Mouse (Mus musculus): ENCODE data around the gene Gstm5. TPM values are rescaled to one million over a fixed set of nuclear protein-coding genes. Genes with fewer than 3 reads are reported as not detected.

Gene Gstm5
- total RNA-seq, 2 experiments from 2014 or later: 50.1 to 51.4 TPM

- intact Hi-C loops (cut with DNase I): no loop called here
- no peak for DNase-seq (ENCODE audit: low spot score)
Observed at GRCm38 (mm10) chr3:107928691-107929090, 33.1 kb downstream of the Gstm5 start.

- intact Hi-C loops (cut with DNase I): no loop called here
- DNase-seq (ENCODE audit: low spot score): no peak
Observed at GRCm38 (mm10) chr3:107929243-107929642, 33.6 kb downstream of the Gstm5 start.

DNA sequence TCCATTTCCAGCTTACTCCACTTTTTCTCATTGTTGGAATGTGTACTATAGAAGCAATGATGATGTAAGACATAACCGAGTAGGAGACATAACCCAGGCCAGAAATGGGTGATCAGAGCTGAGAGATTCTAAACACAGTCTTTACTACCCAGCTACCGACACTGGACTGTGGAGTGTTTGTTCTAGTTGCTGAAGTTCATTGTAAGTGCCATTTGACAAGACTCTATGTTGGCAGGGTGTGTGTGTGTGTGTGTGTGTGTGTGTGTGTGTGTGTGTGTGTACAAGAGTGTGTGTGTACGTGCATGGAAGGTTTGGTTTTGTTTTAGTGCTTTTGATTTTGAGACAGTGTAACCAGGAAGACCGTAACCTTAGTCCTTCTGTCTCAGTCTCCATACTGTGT is 34.1 kb downstream of the Gstm5 start:
- intact Hi-C loops (cut with DNase I): no loop called here
- DNase-seq (ENCODE audit: low spot score): no peak

DNA sequence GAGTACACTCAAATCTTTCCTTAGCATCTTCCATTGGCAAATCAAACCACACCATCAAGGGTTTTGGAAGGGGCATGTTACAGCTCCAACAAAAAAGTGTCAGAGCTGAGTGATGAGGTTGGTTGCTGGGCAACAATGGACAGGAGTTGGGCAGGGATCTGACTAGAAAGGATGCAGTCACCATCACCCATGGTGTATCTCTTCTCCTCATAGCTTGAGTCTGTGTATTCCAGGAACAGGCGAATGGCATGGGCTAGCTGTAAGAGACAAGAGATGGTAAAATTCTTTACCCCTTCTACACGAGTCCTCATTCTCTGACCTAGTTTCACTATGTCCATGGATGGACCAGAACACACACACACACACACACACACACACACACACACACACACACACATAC is 35.5 kb downstream of the Gstm5 start:
- no peak for DNase-seq (ENCODE audit: low spot score)
- intact Hi-C loops (cut with DNase I): no loop called here

- DNase-seq (ENCODE audit: low spot score): peak; percentile 96
- intact Hi-C loops (cut with DNase I): no loop called here
Observed at GRCm38 (mm10) chr3:107931670-107932069, 36.0 kb downstream of the Gstm5 start, which contains the start of gene Gstm7. Gene Gstm7 (minus strand): TSS chr3:107931817.

DNA sequence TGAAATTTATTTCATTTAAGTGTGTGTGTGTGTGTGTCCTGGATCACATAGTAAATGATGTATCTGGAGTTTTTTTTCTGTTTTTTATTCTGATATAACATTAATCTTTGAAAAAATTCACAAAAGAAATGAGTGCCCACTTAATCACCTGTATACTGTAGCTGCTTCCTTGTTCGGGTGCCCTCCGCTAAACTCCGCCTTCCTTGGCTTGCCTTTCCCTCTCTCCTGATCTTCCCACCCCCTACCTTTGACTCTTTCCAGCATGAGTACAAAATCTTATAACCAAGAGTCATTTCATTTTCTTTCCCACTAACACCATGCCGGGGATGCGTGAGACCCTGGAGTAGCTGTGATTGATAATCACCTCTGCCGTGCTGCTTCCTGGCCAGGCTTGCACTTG is 36.5 kb downstream of the Gstm5 start:
- intact Hi-C loops (cut with DNase I): no loop called here
- DNase-seq (ENCODE audit: low spot score): no peak

DNA sequence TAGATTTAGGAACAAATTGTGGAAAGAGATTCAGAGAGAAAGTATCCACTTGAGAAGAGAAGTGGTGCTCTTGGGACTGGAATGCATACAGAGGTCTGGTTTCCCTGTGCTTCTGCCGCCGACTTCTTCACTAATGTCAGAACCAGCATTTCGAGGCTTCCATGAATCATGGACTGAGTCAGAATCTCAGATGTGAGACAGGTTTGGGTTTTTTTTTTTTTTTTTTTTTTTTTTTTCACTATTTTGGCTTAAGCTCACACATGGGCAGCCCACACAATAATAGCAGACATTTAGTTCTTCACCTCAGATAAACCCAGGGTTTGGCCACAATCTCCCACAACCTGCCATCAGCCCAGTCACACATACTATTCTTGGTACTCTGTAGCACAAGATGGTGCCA is 39.6 kb downstream of the Gstm5 start:
- no peak for DNase-seq (ENCODE audit: low spot score)
- intact Hi-C loops (cut with DNase I): loop anchor here (5.0 kb wide), 2 partner anchors 82 to 212 kb away; partner anchors contain the start of genes Gnai3 and Gstm1

- intact Hi-C loops (cut with DNase I): loop anchor here (5.0 kb wide), 2 partner anchors 81 to 211 kb away; partner anchors contain the start of genes Gnai3 and Gstm1
- DNase-seq (ENCODE audit: low spot score): no peak
Observed at GRCm38 (mm10) chr3:107935888-107936287, 40.3 kb downstream of the Gstm5 start.

- DNase-seq (ENCODE audit: low spot score): peak; percentile 71
- intact Hi-C loops (cut with DNase I): loop anchor here (2.0 to 5.0 kb wide), 3 partner anchors 78 to 208 kb away; partner anchors contain the start of genes Gnai3 and Gstm1
Observed at GRCm38 (mm10) chr3:107939403-107939802, 43.8 kb downstream of the Gstm5 start.

- intact Hi-C loops (cut with DNase I): loop anchor here (2.0 to 5.0 kb wide), 3 partner anchors 77 to 207 kb away; partner anchors contain the start of genes Gnai3 and Gstm1
- DNase-seq (ENCODE audit: low spot score): no peak
Observed at GRCm38 (mm10) chr3:107939830-107940229, 44.2 kb downstream of the Gstm5 start.

GRCm38 (mm10) chr3:107940524-107940923 is 44.9 kb downstream of the Gstm5 start:
- intact Hi-C loops (cut with DNase I): no loop called here

DNA sequence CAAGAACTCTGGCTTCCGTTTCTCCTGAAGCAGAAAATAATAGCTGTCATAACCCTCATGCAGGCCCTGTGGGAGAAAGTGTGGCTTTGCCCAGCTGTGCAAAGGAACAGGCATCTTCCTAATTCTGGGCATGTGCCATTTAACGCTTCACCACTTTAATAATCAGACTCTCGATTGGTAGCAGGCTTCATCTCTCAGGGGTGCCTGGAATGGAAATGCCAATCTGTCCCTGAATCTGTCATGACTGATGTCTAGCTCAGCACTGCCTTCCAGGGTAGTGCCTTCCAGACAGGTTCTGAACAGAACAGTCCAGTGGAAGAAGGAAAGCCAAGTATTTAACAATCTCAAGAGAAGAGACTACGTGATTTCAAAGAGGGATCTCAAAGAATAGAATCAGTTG is 45.6 kb downstream of the Gstm5 start:
- DNase-seq (ENCODE audit: low spot score): no peak
- intact Hi-C loops (cut with DNase I): no loop called here

More at GRCm38 (mm10) chr3:107940524-107940923, 44.9 kb downstream of the Gstm5 start:
- DNase-seq (ENCODE audit: low spot score): no peak

DNA sequence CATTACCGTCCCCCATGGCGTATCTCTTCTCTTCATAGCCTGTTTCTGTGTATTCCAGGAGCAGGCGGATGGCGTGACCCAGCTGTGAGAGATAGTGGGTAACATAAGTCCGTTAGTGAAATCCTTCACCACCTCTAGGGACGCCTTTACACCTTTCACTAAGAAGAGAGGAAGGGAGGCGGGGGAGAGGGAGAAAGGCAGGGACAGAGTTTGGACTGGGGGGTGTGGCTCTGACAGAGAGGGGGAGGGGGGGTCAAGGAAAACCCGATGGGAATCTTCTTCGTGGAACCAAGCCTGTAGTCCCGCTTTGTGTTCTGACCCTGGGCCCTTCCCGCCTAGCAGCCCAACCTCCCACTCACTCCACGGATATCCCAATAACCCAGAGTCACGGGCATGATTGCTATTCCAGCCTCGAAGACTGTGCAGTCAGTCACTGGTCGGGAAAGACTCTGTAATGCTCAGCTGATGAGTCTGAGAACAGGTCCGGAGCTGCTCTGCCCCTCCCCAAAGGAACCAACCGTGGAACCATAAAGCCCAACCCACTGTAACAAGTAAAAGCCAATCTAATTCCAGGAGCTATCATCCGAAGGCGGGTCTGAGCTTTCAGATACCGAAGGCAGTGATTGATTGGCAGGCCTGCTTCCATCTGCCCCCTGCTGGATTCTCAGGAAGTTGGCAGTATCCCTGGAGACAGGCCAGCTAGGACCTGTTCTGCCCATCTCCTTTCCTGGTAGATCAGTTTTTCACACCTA is 47.8 kb downstream of the Gstm5 start, which contains the start of gene Gstm6:
Gstm6 (minus strand) TSS at position 511 of the 752 bp plus-strand sequence.
- intact Hi-C loops (cut with DNase I): no loop called here
- no peak for DNase-seq (ENCODE audit: low spot score)

- intact Hi-C loops (cut with DNase I): no loop called here
- DNase-seq (ENCODE audit: low spot score): no peak
Observed at GRCm38 (mm10) chr3:107945729-107946128, 50.1 kb downstream of the Gstm5 start.

Other genes with a start within 250 kb of the Gstm5 start
- gene Ahcyl1, start 199.3 kb upstream of the Gstm5 start, total RNA-seq (2021): 10 to 100 TPM; 80.0 to 81.1 TPM
- 10 to 100 TPM; 46.8 to 48.6 TPM for gene Csf1, start 135.4 kb upstream of the Gstm5 start, total RNA-seq (2021)
- gene Eps8l3, start 18.6 kb upstream of the Gstm5 start, total RNA-seq (2021): not detected
- gene Gstm7, start 36.0 kb downstream of the Gstm5 start, total RNA-seq (2021): 10 to 100 TPM; 77.7 to 79.7 TPM
- 1 to 10 TPM; 1.6 to 3.2 TPM for gene Gstm6, start 47.9 kb downstream of the Gstm5 start, total RNA-seq (2021)
- not detected for gene Gstm3, start 73.5 kb downstream of the Gstm5 start, total RNA-seq (2021)
- 100 to 1,000 TPM; 137 to 156 TPM for gene Gstm2, start 90.6 kb downstream of the Gstm5 start, total RNA-seq (2021)
- 100 to 1,000 TPM; 224 to 232 TPM for gene Gstm1, start 122.2 kb downstream of the Gstm5 start, total RNA-seq (2021)
- gene Gstm4, start 149.1 kb downstream of the Gstm5 start, total RNA-seq (2021): 10 to 100 TPM; 10.9 TPM
- gene Ampd2, start 190.8 kb downstream of the Gstm5 start, total RNA-seq (2021): 1 to 10 TPM; 4.7 to 6.2 TPM
- not detected for gene Gnat2, start 197.0 kb downstream of the Gstm5 start, total RNA-seq (2021)